ENCODE assay signal across 8 mouse cellular contexts in the genomic region with DNA sequence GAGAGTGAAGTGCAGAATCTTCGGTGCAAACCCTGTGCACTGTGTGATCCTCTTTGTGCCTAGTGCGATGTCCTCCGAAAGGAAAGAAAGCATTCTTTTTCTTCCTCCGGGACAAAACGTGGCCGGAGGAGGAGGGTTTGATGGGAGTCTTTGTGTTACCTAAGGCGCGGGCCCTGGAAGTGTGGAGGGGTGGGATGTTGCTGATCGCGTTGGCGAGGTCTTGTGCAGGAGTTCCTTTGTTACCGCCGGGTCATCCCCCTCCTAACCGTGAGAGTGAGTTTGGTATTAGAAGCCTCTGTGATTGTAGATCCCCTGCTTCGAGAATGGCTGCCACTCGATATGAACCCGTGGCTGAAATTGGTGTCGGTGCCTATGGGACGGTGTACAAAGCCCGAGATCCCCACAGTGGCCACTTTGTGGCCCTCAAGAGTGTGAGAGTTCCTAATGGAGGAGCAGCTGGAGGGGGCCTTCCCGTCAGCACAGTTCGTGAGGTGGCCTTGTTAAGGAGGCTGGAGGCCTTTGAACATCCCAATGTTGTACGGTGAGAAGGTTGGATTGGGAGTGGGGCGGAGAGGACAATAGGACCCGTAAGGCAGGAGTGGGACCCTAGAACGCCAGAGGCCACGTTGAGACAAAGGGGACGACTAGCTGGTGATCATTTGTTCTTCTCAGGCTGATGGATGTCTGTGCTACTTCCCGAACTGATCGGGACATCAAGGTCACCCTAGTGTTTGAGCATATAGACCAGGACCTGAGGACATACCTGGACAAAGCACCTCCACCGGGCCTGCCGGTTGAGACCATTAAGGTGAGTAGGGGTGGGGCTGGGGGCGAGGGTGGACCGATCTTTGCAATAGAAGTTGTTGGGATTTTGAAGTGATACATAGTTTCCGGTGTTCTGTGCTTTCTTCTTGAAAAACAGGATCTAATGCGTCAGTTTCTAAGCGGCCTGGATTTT. TPM values are rescaled to one million over a fixed set of nuclear protein-coding genes. Genes with fewer than 3 reads are reported as not detected.
DNase-seq lines count a peak whose midpoint lies in the region; ATAC-seq and TF ChIP-seq lines count a peak whose summit lies in the region.

No protein-coding gene starts in this region.

- no peak for DNase-seq in heart, postnatal 14 days
- DNase-seq in CD4-positive helper T cell, adult 2 months (ENCODE audit: low read depth, low spot score): peak; percentile 40
- no peak for DNase-seq in embryonic facial prominence, embryonic 11.5 days (ENCODE audit: low spot score)
- DNase-seq in cerebellum, postnatal 36 days: no peak

- no peaks in the 10 kb centered on the region for H3K9me3 ChIP-seq in heart, embryonic 14.5 days (ENCODE audit: control insufficient read depth, low read length)
- H3K9me3 ChIP-seq in embryonic facial prominence, embryonic 11.5 days (replicated peaks; ENCODE audit: control insufficient read depth, low read length): no peaks in the 10 kb centered on the region
- no peaks in the 10 kb centered on the region for H3K9me3 ChIP-seq in intestine, postnatal 0 days (ENCODE audit: control insufficient read depth)
- H3K9me3 ChIP-seq in neural tube, embryonic 13.5 days: no peaks in the 10 kb centered on the region

- H3K27ac ChIP-seq in heart, embryonic 14.5 days (replicated peaks in 1 of 2; ENCODE audit: control insufficient read depth in 1 of 2, insufficient read depth in 1 of 2, low read depth in 2 of 2, low read length in 2 of 2): peak overlapping the region; percentile 73 to 90
- H3K27ac ChIP-seq in embryonic facial prominence, embryonic 11.5 days (replicated peaks; ENCODE audit: low read depth, low read length): peak overlapping the region; percentile 81
- H3K27ac ChIP-seq in intestine, postnatal 0 days (ENCODE audit: low read depth, low read length): peak overlapping the region; percentile 84
- H3K27ac ChIP-seq in neural tube, embryonic 13.5 days (replicated peaks): peak overlapping the region; percentile 91

- peak; percentile 1; the same call in 1 of the 2 replicates for ATAC-seq in heart, embryonic 14.5 days (ENCODE audit: insufficient number of reproducible peaks, insufficient read depth, low FRiP score, low read depth)
- ATAC-seq in embryonic facial prominence, embryonic 11.5 days (replicated peaks; ENCODE audit: insufficient number of reproducible peaks, low FRiP score, low TSS enrichment, low read depth): no peak; the same call in 1 of the 2 replicates
- ATAC-seq in intestine, postnatal 0 days: no peak
- peak; percentile 1; the same call in 1 of the 2 replicates for ATAC-seq in neural tube, embryonic 13.5 days (ENCODE audit: low read depth)
- no peak for ATAC-seq in monocyte, adult 5-6 weeks (replicated peaks; ENCODE audit: insufficient number of reproducible peaks, low FRiP score, low TSS enrichment, poor library complexity, severe bottlenecking)

- H3K4me3 ChIP-seq in heart, embryonic 14.5 days (ENCODE audit: control insufficient read depth in 1 of 2, insufficient read depth in 1 of 2, low read depth in 1 of 2, low read length in 2 of 2): peak overlapping the region; percentile 56 to 87
- H3K4me3 ChIP-seq in embryonic facial prominence, embryonic 11.5 days (ENCODE audit: low read depth, low read length): peak overlapping the region; percentile 84
- peak overlapping the region; percentile 75 for H3K4me3 ChIP-seq in intestine, postnatal 0 days (ENCODE audit: low read depth, low read length)
- peak overlapping the region; percentile 89 for H3K4me3 ChIP-seq in neural tube, embryonic 13.5 days

- H3K4me2 ChIP-seq in heart, embryonic 14.5 days (ENCODE audit: low read length): peak overlapping the region; percentile 86
- peak overlapping the region; percentile 73 for H3K4me2 ChIP-seq in embryonic facial prominence, embryonic 11.5 days (ENCODE audit: low read depth, low read length)
- peak overlapping the region; percentile 85 for H3K4me2 ChIP-seq in intestine, postnatal 0 days (replicated peaks; ENCODE audit: low read depth)
- peak overlapping the region; percentile 82 for H3K4me2 ChIP-seq in neural tube, embryonic 13.5 days

- TF ChIP-seq CTCF in intestine, postnatal 0 days (IDR thresholded peaks at IDR 0.05; ENCODE audit: low read depth): no peak

- peak overlapping the region; percentile 97 for H3K9ac ChIP-seq in heart, embryonic 14.5 days (ENCODE audit: low read length)
- H3K9ac ChIP-seq in embryonic facial prominence, embryonic 11.5 days (replicated peaks; ENCODE audit: low read length): peak overlapping the region; percentile 98
- peak overlapping the region; percentile 79 for H3K9ac ChIP-seq in intestine, postnatal 0 days (ENCODE audit: low read depth, low read length)
- H3K9ac ChIP-seq in neural tube, embryonic 13.5 days: peak overlapping the region; percentile 99

- peaks cover 44% of the 10 kb centered on the region for H3K36me3 ChIP-seq in heart, embryonic 14.5 days (ENCODE audit: control insufficient read depth, insufficient read depth, low read length)
- peaks cover 24% of the 10 kb centered on the region for H3K36me3 ChIP-seq in embryonic facial prominence, embryonic 11.5 days (replicated peaks; ENCODE audit: control insufficient read depth, insufficient read depth, low read depth, low read length)
- H3K36me3 ChIP-seq in intestine, postnatal 0 days (ENCODE audit: control insufficient read depth, insufficient read depth): peaks cover 35% of the 10 kb centered on the region
- peaks cover 41% of the 10 kb centered on the region for H3K36me3 ChIP-seq in neural tube, embryonic 13.5 days

- H3K27me3 ChIP-seq in heart, embryonic 14.5 days (ENCODE audit: control insufficient read depth, insufficient read depth, low read length): peaks cover 19% of the 10 kb centered on the region
- H3K27me3 ChIP-seq in embryonic facial prominence, embryonic 11.5 days (ENCODE audit: control insufficient read depth, insufficient read depth, low read length): peaks cover 9% of the 10 kb centered on the region
- no peaks in the 10 kb centered on the region for H3K27me3 ChIP-seq in intestine, postnatal 0 days (replicated peaks; ENCODE audit: control insufficient read depth, insufficient read depth, low read length)
- H3K27me3 ChIP-seq in neural tube, embryonic 13.5 days: no peaks in the 10 kb centered on the region

- WGBS in heart, embryonic 14.5 days: 12% methylated on average over 37 of the region's 37 CpGs
- 12% methylated on average over 37 of the region's 37 CpGs for WGBS in embryonic facial prominence, embryonic 11.5 days
- 8% methylated on average over 37 of the region's 37 CpGs for WGBS in intestine, postnatal 0 days
- WGBS in neural tube, embryonic 13.5 days: 13% methylated on average over 37 of the region's 37 CpGs

- intact Hi-C loops in heart, postnatal 14 days (cut with DNase I): no loop called here

- peaks cover 10 to 32% of the 10 kb centered on the region in 2 experiments for H3K4me1 ChIP-seq in heart, embryonic 14.5 days (ENCODE audit: control insufficient read depth in 2 of 2, insufficient read depth in 2 of 2, low read length in 2 of 2)
- H3K4me1 ChIP-seq in embryonic facial prominence, embryonic 11.5 days (ENCODE audit: control insufficient read depth, insufficient read depth, low read length): no peaks in the 10 kb centered on the region; the same call in 1 of the 2 replicates
- H3K4me1 ChIP-seq in intestine, postnatal 0 days (replicated peaks; ENCODE audit: control insufficient read depth, insufficient read depth, low read length): 0 out of 2 replicates have a peak, but pooled peaks cover 4% of the 10 kb centered on the region
- peaks cover 69% of the 10 kb centered on the region for H3K4me1 ChIP-seq in neural tube, embryonic 13.5 days (replicated peaks)

RNA-seq across cellular contexts. Expression of gene Cdk4, which starts 0.9 kb away (rescaled TPM):
- 929 and 946 TPM in 2 replicates for polyA plus RNA-seq in heart, embryonic 14.5 days (2014; fragmentation: Nextera tagmentation; extraction: Ambion mirVana)
- 100 to 1,000 TPM in 1 of 2 experiments, 10 to 100 TPM in 1; 92.4 to 113 TPM for total RNA-seq in heart, postnatal 14 days (2021)
- polyA plus RNA-seq in embryonic facial prominence, embryonic 11.5 days (2014; fragmentation: Nextera tagmentation; extraction: Ambion mirVana): 3,117 and 3,128 TPM in 2 replicates
- 500 and 515 TPM in 2 replicates for polyA plus RNA-seq in intestine, postnatal 0 days (2015; fragmentation: Nextera tagmentation; extraction: Ambion mirVana)
- polyA plus RNA-seq in neural tube, embryonic 13.5 days (2015; fragmentation: Nextera tagmentation; extraction: Ambion mirVana): 1,139 and 1,291 TPM in 2 replicates
- 23.3 to 49.4 TPM (median 23.9 TPM) in 3 replicates for total RNA-seq in monocyte, adult 5-6 weeks (2017)

RNA-seq across cellular contexts. Expression of gene March9, which starts 4.2 kb away (rescaled TPM):
- polyA plus RNA-seq in heart, embryonic 14.5 days (2014; fragmentation: Nextera tagmentation; extraction: Ambion mirVana): 0.16 and 0.39 TPM in 2 replicates
- 1 to 10 TPM; 1.6 TPM for total RNA-seq in heart, postnatal 14 days (2021)
- polyA plus RNA-seq in embryonic facial prominence, embryonic 11.5 days (2014; fragmentation: Nextera tagmentation; extraction: Ambion mirVana): 1.5 and 1.8 TPM in 2 replicates
- polyA plus RNA-seq in intestine, postnatal 0 days (2015; fragmentation: Nextera tagmentation; extraction: Ambion mirVana): 0.91 and 1.1 TPM in 2 replicates
- polyA plus RNA-seq in neural tube, embryonic 13.5 days (2015; fragmentation: Nextera tagmentation; extraction: Ambion mirVana): 5.4 and 6.3 TPM in 2 replicates
- total RNA-seq in monocyte, adult 5-6 weeks (2017): 1.6 TPM in 1 of 3 replicates, not detected in the others

RNA-seq across cellular contexts. Expression of gene Tspan31, which starts 5.9 kb away (rescaled TPM):
- 99.1 and 101 TPM in 2 replicates for polyA plus RNA-seq in heart, embryonic 14.5 days (2014; fragmentation: Nextera tagmentation; extraction: Ambion mirVana)
- 10 to 100 TPM; 47.3 to 50.0 TPM for total RNA-seq in heart, postnatal 14 days (2021)
- 83.4 and 98.5 TPM in 2 replicates for polyA plus RNA-seq in embryonic facial prominence, embryonic 11.5 days (2014; fragmentation: Nextera tagmentation; extraction: Ambion mirVana)
- polyA plus RNA-seq in intestine, postnatal 0 days (2015; fragmentation: Nextera tagmentation; extraction: Ambion mirVana): 264 and 300 TPM in 2 replicates
- polyA plus RNA-seq in neural tube, embryonic 13.5 days (2015; fragmentation: Nextera tagmentation; extraction: Ambion mirVana): 125 and 136 TPM in 2 replicates
- total RNA-seq in monocyte, adult 5-6 weeks (2017): 38.1 to 49.9 TPM (median 47.0 TPM) in 3 replicates

RNA-seq across cellular contexts. Expression of gene Agap2, which starts 10.9 kb away (rescaled TPM):
- 0.27 TPM in 1 of 2 replicates, not detected in the other for polyA plus RNA-seq in heart, embryonic 14.5 days (2014; fragmentation: Nextera tagmentation; extraction: Ambion mirVana)
- total RNA-seq in heart, postnatal 14 days (2021): 10 to 100 TPM; 12.2 to 12.3 TPM
- polyA plus RNA-seq in embryonic facial prominence, embryonic 11.5 days (2014; fragmentation: Nextera tagmentation; extraction: Ambion mirVana): 0.80 and 0.95 TPM in 2 replicates
- 0.07 and 0.20 TPM in 2 replicates for polyA plus RNA-seq in intestine, postnatal 0 days (2015; fragmentation: Nextera tagmentation; extraction: Ambion mirVana)
- 1.9 and 2.3 TPM in 2 replicates for polyA plus RNA-seq in neural tube, embryonic 13.5 days (2015; fragmentation: Nextera tagmentation; extraction: Ambion mirVana)
- 31.1 to 112 TPM (median 48.9 TPM) in 3 replicates for total RNA-seq in monocyte, adult 5-6 weeks (2017)

RNA-seq across cellular contexts. Expression of gene Cyp27b1, which starts 16.1 kb away (rescaled TPM):
- not detected in 2 replicates for polyA plus RNA-seq in heart, embryonic 14.5 days (2014; fragmentation: Nextera tagmentation; extraction: Ambion mirVana)
- total RNA-seq in heart, postnatal 14 days (2021): under 1 TPM; 0.27 to 0.50 TPM
- not detected in 2 replicates for polyA plus RNA-seq in embryonic facial prominence, embryonic 11.5 days (2014; fragmentation: Nextera tagmentation; extraction: Ambion mirVana)
- polyA plus RNA-seq in intestine, postnatal 0 days (2015; fragmentation: Nextera tagmentation; extraction: Ambion mirVana): not detected in 2 replicates
- 0.12 and 0.28 TPM in 2 replicates for polyA plus RNA-seq in neural tube, embryonic 13.5 days (2015; fragmentation: Nextera tagmentation; extraction: Ambion mirVana)
- total RNA-seq in monocyte, adult 5-6 weeks (2017): not detected in 3 replicates

Comparison
In these comparisons a context has a peak if more than half of its experiments do, and no peak if none do; other contexts are left out.
1. ATAC-seq: peak in heart, embryonic 14.5 days (single experiment) and neural tube, embryonic 13.5 days (single experiment); none in embryonic facial prominence, embryonic 11.5 days (single experiment), intestine, postnatal 0 days (single experiment) and monocyte, adult 5-6 weeks (single experiment).
2. Peak in every context shown above with its lines, with median percentiles within 50 percentile points of each other: H3K27ac ChIP-seq, H3K4me2 ChIP-seq, H3K4me3 ChIP-seq and H3K9ac ChIP-seq.